ENCODE assay signal across 8 mouse cellular contexts in genomic region chr2:180172152-180172551, GRCm38 (mm10). TPM values are rescaled to one million over a fixed set of nuclear protein-coding genes. Genes with fewer than 3 reads are reported as not detected.
DNase-seq lines count a peak whose midpoint lies in the region; ATAC-seq and TF ChIP-seq lines count a peak whose summit lies in the region.

No protein-coding gene starts in this region.

- no peak for ATAC-seq in kidney, postnatal 0 days (replicated peaks; ENCODE audit: low FRiP score, low read depth)
- ATAC-seq in hindbrain, embryonic 14.5 days (ENCODE audit: low FRiP score) = no peak
- no peak for ATAC-seq in midbrain, embryonic 16.5 days

- no peaks in the 10 kb centered on the region for H3K27me3 ChIP-seq in kidney, postnatal 0 days (ENCODE audit: insufficient read depth, low read length)
- no peaks in the 10 kb centered on the region for H3K27me3 ChIP-seq in hindbrain, embryonic 14.5 days (ENCODE audit: control insufficient read depth, insufficient read depth, low read length)
- H3K27me3 ChIP-seq in midbrain, embryonic 16.5 days (ENCODE audit: control insufficient read depth, insufficient read depth, low read depth, low read length) = no peaks in the 10 kb centered on the region

- H3K9ac ChIP-seq in kidney, postnatal 0 days (ENCODE audit: low read depth, low read length) = peak overlapping the region; percentile 94
- H3K9ac ChIP-seq in hindbrain, embryonic 14.5 days = peak overlapping the region; percentile 97
- H3K9ac ChIP-seq in midbrain, embryonic 16.5 days (ENCODE audit: low read depth, low read length) = peak overlapping the region; percentile 98

- peak overlapping the region; percentile 94 for H3K4me2 ChIP-seq in kidney, postnatal 0 days (ENCODE audit: low read length)
- peak overlapping the region; percentile 95 for H3K4me2 ChIP-seq in hindbrain, embryonic 14.5 days (replicated peaks)
- peak overlapping the region; percentile 100 for H3K4me2 ChIP-seq in midbrain, embryonic 16.5 days (ENCODE audit: low read length)

- 0 out of 2 replicates have a peak, but pooled peaks cover 10% of the 10 kb centered on the region for H3K4me1 ChIP-seq in kidney, postnatal 0 days (replicated peaks; ENCODE audit: insufficient read depth, low read length)
- peaks cover 12% of the 10 kb centered on the region for H3K4me1 ChIP-seq in hindbrain, embryonic 14.5 days (replicated peaks; ENCODE audit: control insufficient read depth, insufficient read depth, low read length)
- H3K4me1 ChIP-seq in midbrain, embryonic 16.5 days (ENCODE audit: control insufficient read depth, insufficient read depth, low read length) = peaks cover 22% of the 10 kb centered on the region

- TF ChIP-seq CTCF in kidney, postnatal 0 days (IDR thresholded peaks at IDR 0.05; ENCODE audit: low read depth) = no peak

- no peaks in the 10 kb centered on the region for H3K9me3 ChIP-seq in kidney, postnatal 0 days (replicated peaks; ENCODE audit: low read length)
- H3K9me3 ChIP-seq in hindbrain, embryonic 14.5 days (ENCODE audit: control insufficient read depth, low read length) = no peaks in the 10 kb centered on the region
- no peaks in the 10 kb centered on the region for H3K9me3 ChIP-seq in midbrain, embryonic 16.5 days (replicated peaks; ENCODE audit: control insufficient read depth, low read length, poor library complexity, severe bottlenecking)

- H3K36me3 ChIP-seq in kidney, postnatal 0 days (ENCODE audit: insufficient read depth, low read length) = peaks cover 20% of the 10 kb centered on the region
- peaks cover 42% of the 10 kb centered on the region for H3K36me3 ChIP-seq in hindbrain, embryonic 14.5 days (replicated peaks; ENCODE audit: control insufficient read depth, insufficient read depth)
- H3K36me3 ChIP-seq in midbrain, embryonic 16.5 days (ENCODE audit: control insufficient read depth, insufficient read depth, low read length) = peaks cover 25% of the 10 kb centered on the region

- peak overlapping the region; percentile 81 for H3K4me3 ChIP-seq in kidney, postnatal 0 days (replicated peaks; ENCODE audit: low read depth, low read length)
- H3K4me3 ChIP-seq in hindbrain, embryonic 14.5 days (replicated peaks; ENCODE audit: low read length) = peak overlapping the region; percentile 99
- H3K4me3 ChIP-seq in midbrain, embryonic 16.5 days (ENCODE audit: low read depth, low read length) = peak overlapping the region; percentile 95

- 2% methylated on average over 9 of the region's 9 CpGs for WGBS in kidney, postnatal 0 days
- WGBS in hindbrain, embryonic 14.5 days = 7% methylated on average over 5 of the region's 9 CpGs
- 4% methylated on average over 8 of the region's 9 CpGs for WGBS in midbrain, embryonic 16.5 days

- DNase-seq in kidney, postnatal 0 days (ENCODE audit: low spot score) = no peak
- no peak for DNase-seq in kidney, adult 11 months
- peak; percentile 18 for DNase-seq in c-Kit-positive CD71-positive TER-119-positive erythroid progenitor cells, embryonic 14.5 days (ENCODE audit: low spot score)
- DNase-seq in hindbrain, embryonic 14.5 days (ENCODE audit: low spot score) = no peak
- DNase-seq in adrenal gland, postnatal 36 days = no peak
- DNase-seq in gastrocnemius, postnatal 10 days = no peak
- no peak for DNase-seq in spleen, adult 12 weeks (ENCODE audit: low spot score)

- H3K27ac ChIP-seq in kidney, postnatal 0 days = 0 out of 2 replicates have a peak overlapping the region, but pooled peaks have one; percentile 95
- peak overlapping the region; percentile 94; the same call in 1 of the 2 replicates for H3K27ac ChIP-seq in hindbrain, embryonic 14.5 days
- H3K27ac ChIP-seq in midbrain, embryonic 16.5 days (ENCODE audit: low read length) = no peak overlapping the region; the same call in none of the 2 replicates

RNA-seq across cellular contexts. Expression of gene Adrm1, which starts 0.9 kb away (rescaled TPM):
- 170 and 185 TPM in 2 replicates for polyA plus RNA-seq in kidney, postnatal 0 days (2015; fragmentation: Nextera tagmentation; extraction: Ambion mirVana)
- 148 and 149 TPM in 2 replicates for polyA plus RNA-seq in hindbrain, embryonic 14.5 days (2014; fragmentation: Nextera tagmentation; extraction: Ambion mirVana)
- 201 and 206 TPM in 2 replicates for polyA plus RNA-seq in midbrain, embryonic 16.5 days (2015; fragmentation: Nextera tagmentation; extraction: Ambion mirVana)
- 100 to 1,000 TPM; 148 to 182 TPM for total RNA-seq in adrenal gland, postnatal 36 days (2021)
- total RNA-seq in gastrocnemius, postnatal 10 days (2021) = 100 to 1,000 TPM in 1 of 2 experiments, 10 to 100 TPM in 1; 97.8 to 108 TPM

RNA-seq across cellular contexts. Expression of gene Osbpl2, which starts 53.0 kb away (rescaled TPM):
- 33.4 and 34.7 TPM in 2 replicates for polyA plus RNA-seq in kidney, postnatal 0 days (2015; fragmentation: Nextera tagmentation; extraction: Ambion mirVana)
- polyA plus RNA-seq in hindbrain, embryonic 14.5 days (2014; fragmentation: Nextera tagmentation; extraction: Ambion mirVana) = 73.1 and 79.2 TPM in 2 replicates
- 75.5 and 76.1 TPM in 2 replicates for polyA plus RNA-seq in midbrain, embryonic 16.5 days (2015; fragmentation: Nextera tagmentation; extraction: Ambion mirVana)
- 10 to 100 TPM; 37.8 to 44.3 TPM for total RNA-seq in adrenal gland, postnatal 36 days (2021)
- 10 to 100 TPM; 18.1 to 21.5 TPM for total RNA-seq in gastrocnemius, postnatal 10 days (2021)

RNA-seq across cellular contexts. Expression of gene Lama5, which starts 53.5 kb away (rescaled TPM):
- 48.6 and 62.4 TPM in 2 replicates for polyA plus RNA-seq in kidney, postnatal 0 days (2015; fragmentation: Nextera tagmentation; extraction: Ambion mirVana)
- polyA plus RNA-seq in hindbrain, embryonic 14.5 days (2014; fragmentation: Nextera tagmentation; extraction: Ambion mirVana) = 2.6 and 2.9 TPM in 2 replicates
- 1.6 and 2.6 TPM in 2 replicates for polyA plus RNA-seq in midbrain, embryonic 16.5 days (2015; fragmentation: Nextera tagmentation; extraction: Ambion mirVana)
- 10 to 100 TPM; 25.7 to 74.5 TPM for total RNA-seq in adrenal gland, postnatal 36 days (2021)
- 10 to 100 TPM; 22.5 to 25.9 TPM for total RNA-seq in gastrocnemius, postnatal 10 days (2021)

Comparison
In these comparisons a context has a peak if more than half of its experiments do, and no peak if none do; other contexts are left out.
1. RNA of gene Lama5, which starts 53.5 kb away (polyA plus RNA-seq): 48.6 to 62.4 TPM in kidney, postnatal 0 days; 2.6 to 2.9 TPM in hindbrain, embryonic 14.5 days and 1.6 to 2.6 TPM in midbrain, embryonic 16.5 days; every median in the first group is over 10 times any median in the second.
2. Peak in every context shown above with its lines, with median percentiles within 50 percentile points of each other: H3K4me2 ChIP-seq, H3K4me3 ChIP-seq and H3K9ac ChIP-seq.